Mouse (Mus musculus) kidney, postnatal 0 days (tissue): ENCODE results near the gene Syne2. TPM values are rescaled to one million over a fixed set of nuclear protein-coding genes. Genes with fewer than 3 reads are reported as not detected.
A peak's percentile ranks its signal among the peaks of the same experiment; 100 is the strongest.

Experiments used
- ATAC-seq: fragments of 200-750 bp; cut with Nextera tagmentation; replicated peaks from 2 replicates; pipeline ENCODE4 v1.8.0; 2017; ENCODE audit warnings: low read depth, moderate number of reproducible peaks, moderate TSS enrichment, moderate library complexity; ENCODE audit not compliant: low FRiP score
- DNase-seq: peaks from one replicate; pipeline ENCODE4 v3.0.0-alpha.2; 2016; ENCODE audit warnings: low spot score
- H3K27ac ChIP-seq: fragments of 300-500 bp; sonication (generic); 2 replicates; pipeline ENCODE4 v1.5.1; 2014; ENCODE audit warnings: mild to moderate bottlenecking
- H3K27me3 ChIP-seq: fragments of 300-500 bp; sonication (generic); 2 replicates; pipeline ENCODE4 v1.6.1; 2014; ENCODE audit warnings: low read length, mixed read lengths; ENCODE audit not compliant: insufficient read depth
- H3K36me3 ChIP-seq: fragments of 300-500 bp; sonication (generic); 2 replicates; pipeline ENCODE4 v1.6.1; 2014; ENCODE audit warnings: low read length, mixed read lengths; ENCODE audit not compliant: insufficient read depth
- H3K4me1 ChIP-seq: fragments of 300-500 bp; sonication (generic); replicated peaks from 2 replicates; pipeline ENCODE4 v1.6.1; 2014; ENCODE audit warnings: antibody characterized with exemption, low read length, mixed read lengths; ENCODE audit not compliant: insufficient read depth
- H3K4me2 ChIP-seq: fragments of 300-500 bp; sonication (generic); 2 replicates; pipeline ENCODE4 v1.6.1; 2014; ENCODE audit warnings: mild to moderate bottlenecking, low read length, moderate library complexity, mixed read lengths
- H3K4me3 ChIP-seq: fragments of 300-500 bp; sonication (generic); replicated peaks from 2 replicates; pipeline ENCODE4 v1.5.1; 2014; ENCODE audit warnings: low read depth, low read length
- H3K9ac ChIP-seq: fragments of 300-500 bp; sonication (generic); 2 replicates; pipeline ENCODE4 v1.6.1; 2014; ENCODE audit warnings: low read depth, low read length
- H3K9me3 ChIP-seq: fragments of 300-500 bp; sonication (generic); replicated peaks from 2 replicates; pipeline ENCODE4 v1.6.1; 2016; ENCODE audit warnings: low read length, inconsistent platforms, mixed read lengths
- CTCF ChIP-seq: IDR thresholded peaks from 2 replicates; pipeline ENCODE4 v1.5.1; 2016; ENCODE audit warnings: antibody characterized with exemption, low read depth, mild to moderate bottlenecking, moderate library complexity
- WGBS: fragments of 180-500 bp; shearing (Covaris S2); extraction: QIAGEN DNeasy Blood & Tissue Kit; methylation state at CpG from one replicate; pipeline ENCODE4 v1.1.7; 2014; 5-methylcytosine and 5-hydroxymethylcytosine counted together
- polyA plus RNA-seq: library from polyadenylated mRNA; unstranded; fragments of >200 nt; fragmentation: Nextera tagmentation; extraction: Ambion mirVana; gene quantifications from 2 replicates; pipeline ENCODE4 v1.2.1, GENCODE M21; 2015

Gene Syne2
- polyA plus RNA-seq, 1 experiment from 2014 or later, result 37.2 TPM

DNA sequence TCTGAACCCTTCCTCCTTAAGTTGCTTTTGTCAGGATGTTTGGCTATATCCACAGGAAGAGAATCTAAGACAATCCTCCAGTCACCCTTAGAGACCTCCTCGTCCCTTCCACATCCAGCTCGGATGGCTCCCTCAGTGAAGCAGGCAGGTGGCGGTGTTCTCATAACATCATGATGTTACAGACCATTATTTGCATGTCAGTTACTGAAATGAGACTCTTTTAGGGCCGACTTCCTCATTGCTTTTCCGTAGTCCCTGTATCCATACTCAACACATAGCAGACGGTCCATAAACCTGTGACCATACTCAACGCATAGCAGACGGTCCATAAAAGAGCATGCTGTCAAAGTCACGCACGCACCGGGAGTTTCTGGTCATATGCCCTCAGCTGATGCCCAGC, 106.9 kb downstream of the Syne2 start:
- Histone ChIP-seq H3K9me3 (no peaks in the 10 kb centered on the region), H3K4me1 (no peaks in the 10 kb centered on the region), H3K27me3 (no peaks in the 10 kb centered on the region), H3K27ac (no peak overlapping the region), H3K4me2 (no peak overlapping the region), H3K4me3 (no peak overlapping the region), H3K9ac (no peak overlapping the region), H3K36me3 (peaks cover 50% of the 10 kb centered on the region)
- WGBS, result 79% methylated on average over 11 of the region's 11 CpGs
- TF ChIP-seq CTCF, result no peak
- ATAC-seq (no peak), DNase-seq (no peak)

DNA sequence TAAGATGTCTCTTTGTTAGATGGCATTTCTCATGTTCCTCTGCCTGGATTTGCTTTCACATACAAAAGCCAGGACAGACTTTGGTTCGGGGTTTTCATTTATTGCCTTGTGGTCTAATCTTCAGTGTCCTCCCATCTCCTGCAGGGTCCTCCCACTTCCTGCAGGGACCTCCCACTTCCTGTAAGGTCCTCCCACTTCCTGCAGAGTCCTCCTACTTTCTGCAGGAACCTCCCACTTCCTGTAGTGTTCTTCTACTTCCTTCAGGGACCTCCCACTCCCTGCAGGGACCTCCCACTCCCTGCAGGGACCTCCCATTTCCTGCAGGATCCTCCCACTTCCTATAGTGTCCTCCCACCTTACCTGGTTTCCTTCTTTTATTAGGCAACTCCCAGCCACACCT, 109.7 kb downstream of the Syne2 start:
- peak; percentile 65; the same call in 1 of the 2 replicates for ATAC-seq
- H3K36me3 ChIP-seq, result peaks cover 64% of the 10 kb centered on the region

DNA sequence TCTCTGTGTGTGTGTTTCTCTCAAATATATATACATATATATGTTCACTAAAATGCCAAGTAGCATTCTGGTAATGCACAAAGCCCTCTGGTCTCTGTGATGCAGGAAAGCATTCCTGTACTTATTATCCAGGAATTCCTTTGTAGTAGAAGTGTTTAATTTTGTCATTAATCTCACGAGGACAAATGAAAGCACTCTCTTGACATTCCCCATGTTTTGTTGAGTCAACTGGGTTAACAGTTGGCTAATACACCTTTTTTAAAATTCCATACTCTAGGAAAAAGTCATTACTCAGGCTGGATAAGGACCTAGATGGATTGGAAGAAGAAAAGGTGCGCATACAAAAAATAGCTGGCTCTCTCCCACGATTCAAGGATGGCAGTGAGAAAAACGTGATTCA, 115.6 kb downstream of the Syne2 start:
- 83% methylated on average over 4 of the region's 4 CpGs for WGBS
- TF ChIP-seq CTCF, result no peak
- ATAC-seq, result no peak
- Histone ChIP-seq H3K27ac (no peak overlapping the region), H3K4me1 (no peaks in the 10 kb centered on the region), H3K9me3 (no peaks in the 10 kb centered on the region), H3K4me2 (no peak overlapping the region), H3K9ac (no peak overlapping the region), H3K27me3 (no peaks in the 10 kb centered on the region), H3K36me3 (peaks cover 61% of the 10 kb centered on the region), H3K4me3 (no peak overlapping the region)
- DNase-seq, result no peak

More for the DNA sequence above, 109.7 kb downstream of the Syne2 start:
- DNase-seq, result peak; percentile 31
- H3K27me3 ChIP-seq, result no peaks in the 10 kb centered on the region
- no peak overlapping the region for H3K4me2 ChIP-seq
- H3K9me3 ChIP-seq, result no peaks in the 10 kb centered on the region
- WGBS, result 74% methylated on average over 1 of the region's 1 CpGs
- H3K4me3 ChIP-seq, result no peak overlapping the region
- no peak overlapping the region for H3K9ac ChIP-seq
- H3K4me1 ChIP-seq, result no peaks in the 10 kb centered on the region
- TF ChIP-seq CTCF, result no peak
- H3K27ac ChIP-seq, result no peak overlapping the region

GRCm38 (mm10) chr12:75951328-75951727, 133.4 kb downstream of the Syne2 start:
- ATAC-seq (no peak), DNase-seq (peak; percentile 36)
- H3K4me2 ChIP-seq, result no peak overlapping the region
- no peak overlapping the region for H3K27ac ChIP-seq
- H3K36me3 ChIP-seq, result peaks cover 35% of the 10 kb centered on the region
- peak; percentile 70 for TF ChIP-seq CTCF
- no peak overlapping the region for H3K9ac ChIP-seq
- 67% methylated on average over 5 of the region's 5 CpGs for WGBS
- no peaks in the 10 kb centered on the region for H3K27me3 ChIP-seq
- H3K9me3 ChIP-seq, result no peaks in the 10 kb centered on the region
- H3K4me1 ChIP-seq, result no peaks in the 10 kb centered on the region
- H3K4me3 ChIP-seq, result no peak overlapping the region

- Histone ChIP-seq H3K36me3 (peaks cover 32% of the 10 kb centered on the region), H3K4me3 (no peak overlapping the region), H3K27ac (no peak overlapping the region), H3K4me2 (no peak overlapping the region), H3K9ac (no peak overlapping the region), H3K4me1 (no peaks in the 10 kb centered on the region), H3K9me3 (no peaks in the 10 kb centered on the region), H3K27me3 (no peaks in the 10 kb centered on the region)
- ATAC-seq (no peak), DNase-seq (no peak)
- TF ChIP-seq CTCF, result peak; percentile 32; the same call in 1 of the 2 replicates
- WGBS, result 97% methylated on average over 1 of the region's 1 CpGs
Measured at GRCm38 (mm10) chr12:75952011-75952410, 134.1 kb downstream of the Syne2 start.

GRCm38 (mm10) chr12:75966441-75967195, 148.7 kb downstream of the Syne2 start:
- Histone ChIP-seq H3K4me2 (no peak overlapping the region), H3K9me3 (no peaks in the 10 kb centered on the region), H3K4me1 (no peaks in the 10 kb centered on the region), H3K27me3 (no peaks in the 10 kb centered on the region), H3K4me3 (no peak overlapping the region), H3K36me3 (peaks cover 39% of the 10 kb centered on the region), H3K9ac (no peak overlapping the region), H3K27ac (no peak overlapping the region)
- 95% methylated on average over 24 of the region's 24 CpGs for WGBS
- no peak for DNase-seq
- TF ChIP-seq CTCF, result no peak
- no peak for ATAC-seq
